Mouse (Mus musculus): ENCODE measurements around the gene Dmpk.

The Dmpk gene

GRCm38 (mm10) chr7:19096421-19096976 is 12.8 kb downstream of the Dmpk start:
- no peak for DNase-seq (ENCODE audit: low spot score)

DNA sequence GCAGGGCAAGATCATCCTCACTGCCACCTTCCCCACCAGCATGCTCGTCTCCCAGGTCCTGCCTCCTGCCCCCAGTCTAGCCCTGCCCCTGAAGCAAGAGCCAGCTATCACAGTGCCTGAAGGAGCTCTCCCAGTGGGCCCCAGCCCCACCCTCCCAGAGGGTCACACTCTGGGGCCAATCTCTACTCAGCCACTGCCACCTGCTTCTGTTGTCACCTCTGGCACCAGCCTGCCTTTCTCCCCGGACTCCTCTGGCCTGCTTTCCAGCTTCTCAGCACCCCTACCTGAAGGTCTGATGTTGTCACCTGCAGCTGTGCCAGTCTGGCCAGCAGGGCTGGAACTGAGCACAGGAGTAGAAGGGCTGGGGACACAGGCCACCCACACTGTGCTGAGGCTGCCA is 13.6 kb downstream of the Dmpk start:
- no peak for DNase-seq (ENCODE audit: low spot score)

GRCm38 (mm10) chr7:19097863-19098262 is 14.2 kb downstream of the Dmpk start:
- no peak for DNase-seq (ENCODE audit: low spot score)

DNA sequence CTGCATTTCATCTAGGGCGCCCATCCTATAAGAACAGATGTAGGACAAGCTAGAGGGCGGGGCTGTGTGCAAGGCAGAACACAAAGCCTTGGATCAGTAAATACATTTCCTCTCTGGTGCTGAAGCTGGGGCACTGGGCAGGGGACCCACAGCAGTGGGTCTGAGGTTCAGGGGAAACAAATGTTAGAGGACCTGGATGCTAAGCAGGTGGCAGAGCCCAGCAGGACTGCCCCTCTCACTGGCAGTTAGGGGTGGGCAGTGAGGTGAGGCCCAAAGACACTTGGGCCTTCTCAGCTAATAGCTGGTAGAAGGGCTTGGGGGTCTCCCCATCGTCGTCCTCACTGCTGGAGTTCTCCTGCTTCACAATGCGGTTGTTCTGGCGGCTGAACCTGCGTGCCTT is 15.2 kb downstream of the Dmpk start:
- no peak for DNase-seq (ENCODE audit: low spot score)

- no peak for DNase-seq (ENCODE audit: low spot score)
Measured at GRCm38 (mm10) chr7:19100290-19100689, 16.6 kb downstream of the Dmpk start.

DNA sequence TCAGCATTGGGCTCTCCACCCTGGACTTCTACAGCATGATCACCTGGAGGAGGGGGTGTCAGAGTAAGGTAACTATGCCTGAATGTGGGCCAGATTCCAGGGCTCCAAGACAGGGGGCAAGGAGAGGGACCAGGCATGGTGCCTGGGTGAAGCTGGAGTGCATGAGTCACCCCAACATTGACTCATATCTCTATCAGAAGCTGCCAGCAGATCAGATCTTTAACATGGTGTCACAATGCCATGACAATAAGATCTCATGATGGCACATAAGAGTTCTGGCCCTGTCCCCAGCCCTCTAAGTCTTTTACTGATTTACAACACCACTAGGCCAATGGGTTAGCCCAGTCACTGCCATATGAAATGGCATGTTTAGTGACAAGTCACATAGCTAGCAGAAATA is 20.1 kb downstream of the Dmpk start:
- DNase-seq (ENCODE audit: low spot score): no peak

- DNase-seq (ENCODE audit: low spot score): no peak
Measured at GRCm38 (mm10) chr7:19104486-19104885, 20.8 kb downstream of the Dmpk start.

DNA sequence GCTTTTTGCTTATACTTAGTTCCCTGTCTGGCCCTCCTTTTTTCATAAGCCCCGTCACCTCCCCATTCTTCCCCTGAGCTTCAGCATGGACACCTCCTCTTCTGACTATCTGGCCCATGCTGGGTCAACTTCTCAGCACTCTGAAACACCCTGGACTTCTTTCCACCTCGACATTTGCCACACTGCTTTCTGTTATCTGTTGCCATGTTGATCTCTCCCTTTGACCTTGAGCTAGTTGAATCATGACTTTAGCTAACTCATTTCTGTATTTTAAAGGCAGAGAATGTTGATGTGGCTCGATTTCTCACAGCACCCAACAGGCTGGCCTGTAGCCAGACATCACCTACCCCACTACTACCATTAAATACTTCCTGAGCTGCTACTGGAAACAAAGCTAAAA is 23.8 kb downstream of the Dmpk start:
- no peak for DNase-seq (ENCODE audit: low spot score)

GRCm38 (mm10) chr7:19109565-19109964 is 25.9 kb downstream of the Dmpk start:
- no peak for DNase-seq (ENCODE audit: low spot score)

GRCm38 (mm10) chr7:19118028-19118771 is 34.6 kb downstream of the Dmpk start, which contains the start of gene Gm4969:
TSS of gene Gm4969 (minus strand) at chr7:19118368.
- peak; percentile 92 for DNase-seq (ENCODE audit: low spot score)

- DNase-seq (ENCODE audit: low spot score): no peak
Measured at GRCm38 (mm10) chr7:19119083-19119482, 35.4 kb downstream of the Dmpk start.

DNA sequence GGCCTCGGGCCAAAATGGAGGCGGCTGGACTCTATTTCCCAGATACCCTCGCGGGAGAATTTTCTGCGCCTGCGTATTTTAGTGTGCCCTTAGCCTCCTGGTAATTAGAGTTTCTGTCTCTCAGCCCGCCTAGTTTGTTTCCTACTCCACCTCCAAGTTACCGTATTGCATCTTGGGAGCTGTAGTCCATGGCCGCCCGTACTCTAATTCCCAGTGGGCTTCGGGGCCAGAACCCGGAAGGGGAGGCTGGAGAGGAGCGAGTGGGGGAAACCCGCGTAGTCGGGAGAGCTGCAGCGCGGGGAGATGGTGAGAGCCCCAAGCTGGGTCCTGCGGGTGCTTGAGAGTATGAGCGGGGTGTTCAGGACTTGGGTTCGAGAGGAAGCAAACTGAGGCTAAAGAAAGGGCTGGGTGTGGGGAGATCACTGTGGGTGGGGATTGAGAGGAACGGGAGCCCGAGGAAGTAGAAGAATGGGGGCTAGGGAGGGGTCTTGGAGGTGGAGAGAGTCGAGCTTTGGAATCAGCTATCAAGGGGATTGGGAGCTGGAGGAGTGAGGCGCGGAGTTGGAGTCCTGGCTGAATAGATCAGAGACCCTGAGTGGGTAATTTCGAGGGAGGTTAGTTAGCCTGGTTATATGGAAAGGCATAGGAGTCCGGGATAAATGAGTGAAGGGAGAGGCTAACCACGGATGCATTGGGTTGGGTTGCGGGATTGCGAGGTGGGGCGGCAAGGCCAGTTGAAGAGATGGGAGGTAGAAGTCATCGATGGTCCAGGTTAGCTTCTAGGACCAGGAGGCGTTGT is 36.2 kb downstream of the Dmpk start, which contains the start of gene Fbxo46:
Gene Fbxo46, plus strand, starts transcription at position 229 of the 799 bp plus-strand sequence.
- peak; percentile 87 for DNase-seq (ENCODE audit: low spot score)

DNA sequence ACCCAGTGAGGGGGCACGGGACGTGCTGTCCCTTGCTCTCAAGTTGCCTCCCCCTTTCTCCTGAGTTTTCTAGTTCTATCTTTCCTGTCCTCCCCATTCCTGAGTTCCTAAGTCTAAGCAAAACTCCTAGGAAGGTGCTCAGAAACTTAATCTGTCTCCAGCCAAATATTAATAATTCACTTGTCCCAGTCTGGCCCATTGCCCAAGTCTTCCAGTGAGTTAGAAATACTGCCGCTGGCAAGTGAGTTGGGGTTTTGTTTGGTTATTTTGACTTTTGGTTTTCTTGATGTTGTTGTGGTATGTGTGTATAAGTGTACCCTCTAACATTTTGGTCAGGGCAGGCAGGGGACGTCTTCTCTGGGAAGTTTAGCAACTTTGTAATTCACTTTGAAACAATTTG is 38.0 kb downstream of the Dmpk start:
- no peak for DNase-seq (ENCODE audit: low spot score)

- no peak for DNase-seq (ENCODE audit: low spot score)
Measured at GRCm38 (mm10) chr7:19124713-19125112, 41.1 kb downstream of the Dmpk start.

DNA sequence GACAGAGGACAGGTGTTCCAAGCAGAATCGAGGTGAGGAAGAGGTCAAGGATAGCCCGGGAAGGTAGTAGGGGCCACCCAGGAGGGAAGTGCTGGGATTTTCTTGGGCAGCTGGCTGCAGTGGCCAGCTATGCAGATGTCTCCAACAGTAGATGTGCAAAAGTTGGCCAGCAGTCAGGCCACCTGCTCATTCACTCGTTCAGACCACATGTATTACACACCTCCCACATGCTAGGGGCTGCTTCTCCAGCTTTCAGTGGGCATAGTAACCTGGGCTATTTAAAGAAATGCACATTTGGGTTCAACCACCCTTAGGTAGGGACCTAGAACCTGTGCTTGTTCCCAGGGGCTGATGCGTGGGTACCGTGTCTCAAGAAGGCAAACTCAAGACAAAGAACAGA is 44.1 kb downstream of the Dmpk start:
- no peak for DNase-seq (ENCODE audit: low spot score)

GRCm38 (mm10) chr7:19129396-19129795 is 45.7 kb downstream of the Dmpk start:
- no peak for DNase-seq (ENCODE audit: low spot score)

DNA sequence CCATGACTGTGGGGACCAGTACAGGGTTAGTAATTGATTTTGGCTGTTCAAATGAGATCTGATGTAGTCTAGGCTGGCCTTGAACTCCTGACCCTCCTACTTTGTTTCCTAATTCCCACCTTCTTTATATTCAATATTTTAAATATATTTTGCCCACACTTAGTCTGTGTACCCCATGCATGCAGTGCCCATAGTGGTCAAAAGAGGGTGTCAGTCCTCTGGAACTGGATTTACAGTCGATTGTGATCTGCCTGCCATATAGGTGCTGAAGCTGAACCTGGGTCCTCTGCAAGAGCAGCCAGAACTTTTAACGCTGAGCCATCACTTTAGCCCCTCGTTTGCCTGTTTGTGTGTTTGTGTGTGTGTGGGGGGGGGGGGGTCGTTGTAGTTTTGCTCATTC is 47.0 kb downstream of the Dmpk start:
- no peak for DNase-seq (ENCODE audit: low spot score)

- DNase-seq (ENCODE audit: low spot score): peak; percentile 97
Measured at GRCm38 (mm10) chr7:19131324-19131848, 47.7 kb downstream of the Dmpk start.

GRCm38 (mm10) chr7:19136168-19136567 is 52.5 kb downstream of the Dmpk start:
- DNase-seq (ENCODE audit: low spot score): no peak

- no peak for DNase-seq (ENCODE audit: low spot score)
Measured at GRCm38 (mm10) chr7:19136673-19137334, 53.2 kb downstream of the Dmpk start.

- DNase-seq (ENCODE audit: low spot score): peak; percentile 84
Measured at GRCm38 (mm10) chr7:19137380-19137779, 53.7 kb downstream of the Dmpk start.
